Mouse (Mus musculus) cerebellum, adult 8-10 months (tissue): ENCODE results near the gene Cops9.

Source experiments
- DNase-seq: peaks from one replicate; pipeline ENCODE4 v3.0.0; 2022

Cops9 gene

DNA sequence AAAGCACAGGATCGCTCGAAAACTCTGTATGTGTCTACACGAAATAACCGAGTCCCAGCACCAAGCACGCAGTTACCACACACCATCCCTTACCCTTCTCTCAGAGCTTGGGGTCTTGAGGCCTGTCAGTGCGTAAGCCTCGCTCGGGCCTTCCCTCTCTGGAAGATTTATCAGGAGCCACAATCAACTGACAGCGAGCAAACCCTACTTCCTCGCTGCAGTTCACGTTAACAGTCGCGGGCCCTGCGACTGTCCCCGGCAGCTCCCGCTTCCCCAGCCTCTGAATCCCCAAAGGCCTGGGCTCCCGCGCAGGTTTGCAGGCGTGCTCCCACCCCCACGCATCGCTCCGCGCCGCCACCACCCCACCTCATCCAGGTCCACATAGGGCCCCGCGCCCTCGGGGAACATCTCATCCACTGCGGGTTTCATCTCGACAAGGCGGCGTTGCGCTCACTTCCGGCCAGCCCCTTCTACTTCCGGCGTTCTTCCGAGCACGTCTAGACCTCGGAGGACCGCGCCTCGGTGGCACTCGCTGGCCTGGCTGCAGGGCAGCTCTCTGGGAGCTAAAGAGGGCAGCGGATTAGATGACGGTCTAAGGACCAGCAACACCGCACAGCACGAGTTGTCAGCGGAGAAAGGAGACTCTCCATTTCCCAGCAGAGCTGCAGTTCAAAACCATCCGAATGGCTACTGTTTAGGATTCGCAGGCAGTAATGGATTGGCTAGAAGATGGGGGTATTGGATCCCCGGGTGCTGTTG, at the start of gene Cops9:
Gene Cops9, minus strand, starts transcription at position 472 of the 759 bp plus-strand sequence.
- peak; percentile 91 for DNase-seq

DNA sequence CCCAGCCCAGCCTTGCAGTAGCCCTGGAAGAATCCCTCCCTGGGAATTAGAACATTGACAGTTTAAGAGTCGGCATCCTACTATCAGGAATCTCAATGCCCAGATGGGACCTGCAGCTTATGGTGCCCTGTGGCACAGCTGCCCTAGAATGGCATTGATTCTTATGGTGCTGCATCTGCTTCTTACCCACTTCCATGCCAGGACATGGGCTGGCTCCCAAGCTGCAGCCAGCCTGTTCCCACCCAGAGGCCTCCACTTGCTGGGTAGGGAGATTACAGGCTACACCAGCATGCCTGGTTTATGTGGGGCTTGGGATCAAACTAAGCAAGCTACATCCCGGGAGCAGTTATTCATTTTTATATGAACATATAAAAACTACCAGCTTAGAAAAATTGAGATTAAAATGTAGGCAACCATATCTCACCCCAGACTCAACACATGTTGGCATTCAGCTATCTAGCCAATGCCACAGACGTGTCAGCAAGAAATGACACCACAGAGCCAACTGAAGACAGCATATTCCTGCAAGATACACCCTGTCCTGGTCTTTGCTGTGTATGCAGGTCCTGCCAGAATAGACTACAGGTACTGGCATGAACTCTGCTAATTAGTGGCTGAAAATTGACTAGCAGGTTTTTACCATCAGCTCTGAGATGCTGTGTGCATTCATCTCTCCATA, 49.5 kb upstream of the Cops9 start:
- no peak for DNase-seq

DNA sequence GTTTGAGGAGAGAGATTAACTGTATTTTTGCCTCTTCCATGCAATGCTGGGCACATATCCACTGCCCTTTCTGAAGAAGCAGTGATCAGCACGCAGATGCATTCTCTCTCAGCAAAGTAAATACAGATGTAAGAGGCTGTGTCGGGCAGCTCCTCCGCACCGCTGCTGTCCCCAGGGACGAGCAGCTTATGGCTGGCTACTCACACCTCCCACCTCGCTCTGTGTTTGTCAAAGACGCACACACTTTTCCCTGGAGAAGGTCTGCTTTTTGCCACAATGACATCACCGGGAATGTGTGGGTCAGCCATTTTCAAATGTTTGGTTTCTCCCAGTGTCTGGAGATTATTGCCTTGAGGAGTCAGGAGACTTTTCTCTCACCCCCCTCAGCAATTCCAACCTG, 45.2 kb upstream of the Cops9 start:
- no peak for DNase-seq

DNA sequence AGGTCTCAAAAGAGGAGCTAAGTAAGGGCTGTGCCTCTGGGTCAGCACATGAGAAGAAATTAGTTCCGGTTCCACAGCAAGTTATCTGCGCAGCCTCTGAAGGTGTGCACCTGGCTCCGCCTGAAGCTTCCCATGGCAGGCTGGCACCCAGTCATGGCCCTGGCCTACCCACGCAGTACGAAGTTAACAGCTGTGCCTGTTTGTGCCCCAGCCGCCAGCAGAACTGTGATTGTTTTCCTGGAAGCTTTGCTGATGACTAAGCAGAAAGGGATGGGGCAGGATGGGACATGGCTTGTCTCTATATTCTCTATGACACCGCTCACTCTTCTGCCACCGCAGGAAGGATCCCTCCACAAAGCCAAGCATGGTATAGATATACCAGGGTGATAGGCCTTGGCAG, 41.4 kb upstream of the Cops9 start:
- no peak for DNase-seq

DNA sequence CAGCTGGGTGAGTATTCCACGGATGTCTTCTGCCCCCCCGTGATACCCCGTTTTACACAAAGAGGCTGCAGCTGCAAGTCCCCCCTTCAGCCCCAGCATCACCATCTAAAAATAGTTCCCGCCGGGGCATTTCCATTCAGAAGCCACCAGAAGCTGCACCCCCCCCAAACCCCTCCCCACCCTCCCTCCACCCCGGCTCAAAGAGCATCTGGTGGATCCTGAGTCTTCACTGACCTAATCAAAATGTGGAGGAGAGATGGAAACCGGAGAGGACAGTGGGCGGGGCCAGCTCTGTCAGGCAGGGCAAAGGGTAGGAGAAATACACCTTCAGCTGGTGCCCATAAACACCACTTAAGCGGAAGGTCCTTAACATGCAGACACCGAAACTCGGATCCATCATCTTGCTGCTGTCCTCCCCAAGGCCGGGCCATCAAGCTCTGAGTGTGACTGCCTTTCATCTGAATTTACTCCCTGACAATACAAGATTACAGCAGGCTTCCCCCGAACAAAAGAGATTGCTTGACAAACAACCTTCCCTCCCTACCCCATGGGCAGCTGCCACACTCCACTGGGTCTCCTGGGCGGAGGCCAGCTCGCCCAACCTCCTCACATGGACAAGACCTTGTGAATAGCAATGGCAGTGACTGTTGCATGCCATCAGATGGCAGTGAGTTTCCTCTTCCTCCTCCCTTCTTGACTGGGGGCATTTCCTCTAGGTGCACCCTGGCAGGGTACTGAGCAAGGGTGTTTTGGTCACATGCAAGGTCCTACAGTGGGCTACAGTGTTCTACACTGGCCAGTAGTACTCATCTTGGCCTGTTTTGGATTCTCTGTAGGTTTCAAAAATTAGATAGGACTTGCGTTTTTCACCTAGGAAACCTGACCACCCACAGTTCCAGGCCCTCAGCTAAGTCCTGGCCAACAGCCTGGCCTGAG, 39.2 kb upstream of the Cops9 start:
- DNase-seq, result no peak

DNA sequence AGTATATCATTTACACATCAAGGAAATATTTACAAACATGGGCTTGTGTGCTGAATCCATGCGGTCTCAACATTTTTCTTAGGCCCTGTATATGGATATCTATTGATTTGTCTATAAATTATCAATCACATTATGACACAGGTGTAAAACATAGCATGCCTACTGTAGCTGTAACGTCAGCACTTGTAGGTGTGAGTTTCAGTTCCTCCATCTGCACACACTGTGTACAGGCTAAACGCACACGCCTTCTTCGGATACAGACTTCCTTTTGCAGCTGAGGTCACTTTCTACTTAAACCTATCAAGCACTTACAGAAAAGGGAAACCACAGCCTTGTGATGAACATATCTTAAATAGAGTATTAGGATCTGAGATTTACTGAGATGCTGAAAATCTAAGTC, 37.0 kb upstream of the Cops9 start:
- DNase-seq, result no peak

DNA sequence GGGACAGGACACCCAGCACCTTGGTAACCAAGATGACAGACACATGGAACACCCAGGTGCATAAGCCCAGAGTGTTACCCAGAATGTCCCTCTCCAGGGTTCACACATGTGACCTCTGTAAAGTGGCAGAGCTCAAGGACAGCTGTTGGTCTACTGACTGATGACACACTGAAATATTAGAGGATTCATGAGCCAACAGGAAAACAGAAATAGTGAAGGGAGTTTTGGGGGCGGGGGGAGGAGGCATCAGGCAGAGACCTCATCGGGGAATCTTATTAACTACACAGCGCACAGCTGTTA, 34.8 kb upstream of the Cops9 start:
- DNase-seq, result no peak

DNA sequence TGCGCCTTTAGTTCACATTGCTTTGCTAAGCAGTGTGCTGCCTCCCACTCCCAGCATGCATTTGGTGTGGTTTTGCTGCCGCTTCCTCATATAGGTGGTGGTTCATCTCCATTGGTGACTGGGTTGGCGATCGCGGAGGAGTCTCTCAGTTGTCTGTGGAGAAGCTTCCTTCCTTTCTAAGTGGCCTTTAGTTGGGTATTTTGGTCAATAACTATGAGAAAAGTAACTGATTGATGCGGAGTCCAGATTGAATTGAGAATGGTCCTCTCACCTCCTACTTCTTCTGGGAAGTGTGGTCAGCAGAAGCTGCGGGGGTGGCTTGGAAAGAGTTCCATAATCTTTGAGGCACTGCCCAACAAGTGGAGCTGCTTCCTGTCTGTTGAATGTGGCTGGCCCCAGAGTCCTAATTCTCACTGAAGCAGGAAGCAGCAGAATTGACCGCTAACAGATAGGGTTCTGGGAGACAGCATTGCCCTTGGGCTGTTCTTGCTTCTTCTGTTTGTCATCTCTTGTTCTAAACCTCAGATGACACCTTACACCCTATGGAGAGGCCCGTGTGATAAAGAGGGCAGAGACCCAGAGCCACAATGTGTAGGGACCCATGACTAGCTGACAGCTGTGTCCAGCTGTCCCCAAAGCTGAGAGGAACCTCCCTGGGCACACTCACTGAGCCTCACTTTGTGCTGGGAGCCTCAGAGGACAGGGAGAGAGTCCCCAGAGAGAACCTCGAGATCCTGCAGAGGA, 34.3 kb upstream of the Cops9 start:
- DNase-seq, result no peak

DNA sequence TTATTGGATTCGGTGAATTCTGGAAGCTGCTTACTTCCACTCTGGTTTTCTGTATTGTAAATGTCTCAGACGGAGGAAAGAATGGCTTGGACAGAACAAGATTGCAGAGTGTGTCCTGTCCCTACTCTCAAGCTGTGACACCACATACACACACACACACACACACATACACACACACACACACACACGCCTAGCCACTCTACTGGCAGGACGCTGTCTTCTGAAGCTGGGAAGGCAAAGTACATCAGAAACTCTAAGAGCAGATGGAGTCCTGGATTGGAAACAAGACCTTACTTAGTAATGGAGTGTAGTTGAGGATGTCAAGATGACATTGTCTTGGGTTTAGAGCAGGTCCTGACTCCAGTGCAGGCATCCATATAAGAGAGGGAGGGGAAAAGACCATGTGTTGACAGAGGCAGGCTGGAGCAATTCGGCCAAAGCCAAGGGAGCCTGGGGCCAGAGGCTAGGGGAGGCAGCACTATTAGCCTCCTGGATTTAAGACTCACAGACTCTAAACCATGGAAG, 31.5 kb upstream of the Cops9 start:
- DNase-seq, result no peak

DNA sequence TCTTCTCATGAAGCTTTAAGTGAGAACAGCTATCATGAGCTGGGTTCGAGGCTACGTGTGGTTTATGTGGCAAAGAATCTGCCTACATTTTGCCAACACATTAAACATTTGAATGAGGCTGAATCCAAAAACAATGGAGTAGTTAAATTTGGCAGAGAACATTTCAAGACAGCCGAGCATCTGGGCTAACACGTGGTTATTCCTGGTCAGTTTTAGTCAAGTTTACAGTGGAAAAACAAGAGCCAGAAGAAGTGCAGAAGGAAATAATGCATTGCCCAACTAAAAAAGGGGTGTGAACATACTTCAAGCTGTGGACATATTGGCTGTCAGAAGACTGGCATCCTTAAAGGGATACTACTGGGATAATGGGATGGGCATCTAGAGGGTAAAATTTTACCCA, 29.5 kb upstream of the Cops9 start:
- DNase-seq, result no peak

DNA sequence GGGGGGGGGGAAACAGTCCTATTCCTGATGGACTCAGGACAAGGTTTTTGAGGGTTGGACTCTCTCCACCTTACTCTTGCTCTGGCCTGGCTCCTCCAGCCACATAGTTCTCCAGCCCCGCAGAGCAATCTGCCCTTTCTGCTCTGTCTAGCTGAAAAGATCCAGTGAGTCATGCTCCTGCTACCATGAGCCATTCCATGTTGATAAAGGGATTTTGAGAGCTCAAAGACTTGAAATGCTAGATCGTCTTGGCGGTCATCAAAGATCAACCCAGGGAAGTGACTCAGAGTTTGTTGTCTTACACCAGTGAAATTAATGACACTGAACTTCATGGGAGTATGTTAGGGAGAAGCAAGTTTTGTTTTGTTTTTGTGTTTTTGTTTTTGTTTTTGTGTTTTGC, 27.6 kb upstream of the Cops9 start:
- DNase-seq, result no peak

DNA sequence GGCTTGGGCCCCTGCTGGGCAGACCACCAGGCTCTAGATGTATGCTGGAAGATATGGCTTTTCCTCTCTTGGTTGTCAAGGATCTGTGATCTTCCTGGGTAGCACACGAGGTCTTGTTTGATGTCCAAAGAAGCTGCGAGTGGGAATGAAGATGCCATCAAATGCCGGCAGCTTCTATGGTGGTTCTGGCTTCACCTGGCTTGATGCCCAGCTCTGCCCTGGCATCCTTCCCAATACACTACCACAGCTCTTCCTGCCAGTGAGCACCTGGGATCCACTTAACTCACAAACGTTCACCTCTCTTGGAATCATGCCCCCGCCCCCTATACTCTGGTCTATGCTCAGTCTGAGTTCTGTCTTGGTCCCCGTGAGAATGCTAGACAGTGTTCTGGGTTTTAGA, 25.3 kb upstream of the Cops9 start:
- DNase-seq, result peak; percentile 25

DNA sequence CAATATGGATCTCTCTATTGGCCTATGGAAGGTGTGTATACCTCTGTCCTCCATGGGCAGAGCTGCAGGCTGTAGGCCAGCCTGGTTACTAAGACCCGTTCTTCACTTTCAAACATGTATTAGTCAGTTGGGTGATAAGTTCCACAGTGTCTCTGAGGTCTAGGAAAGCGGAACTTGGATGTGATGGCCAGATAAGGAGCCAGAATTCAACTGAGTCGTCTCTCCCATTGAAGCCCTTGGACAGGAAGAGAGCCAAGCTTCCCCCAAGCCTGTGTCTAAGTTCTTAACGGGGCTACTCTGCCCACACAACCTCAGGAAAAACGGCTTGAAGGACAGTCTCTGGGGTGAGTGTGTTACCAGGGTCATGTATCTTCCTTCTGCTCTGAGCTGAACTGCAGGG, 17.6 kb upstream of the Cops9 start:
- no peak for DNase-seq

DNA sequence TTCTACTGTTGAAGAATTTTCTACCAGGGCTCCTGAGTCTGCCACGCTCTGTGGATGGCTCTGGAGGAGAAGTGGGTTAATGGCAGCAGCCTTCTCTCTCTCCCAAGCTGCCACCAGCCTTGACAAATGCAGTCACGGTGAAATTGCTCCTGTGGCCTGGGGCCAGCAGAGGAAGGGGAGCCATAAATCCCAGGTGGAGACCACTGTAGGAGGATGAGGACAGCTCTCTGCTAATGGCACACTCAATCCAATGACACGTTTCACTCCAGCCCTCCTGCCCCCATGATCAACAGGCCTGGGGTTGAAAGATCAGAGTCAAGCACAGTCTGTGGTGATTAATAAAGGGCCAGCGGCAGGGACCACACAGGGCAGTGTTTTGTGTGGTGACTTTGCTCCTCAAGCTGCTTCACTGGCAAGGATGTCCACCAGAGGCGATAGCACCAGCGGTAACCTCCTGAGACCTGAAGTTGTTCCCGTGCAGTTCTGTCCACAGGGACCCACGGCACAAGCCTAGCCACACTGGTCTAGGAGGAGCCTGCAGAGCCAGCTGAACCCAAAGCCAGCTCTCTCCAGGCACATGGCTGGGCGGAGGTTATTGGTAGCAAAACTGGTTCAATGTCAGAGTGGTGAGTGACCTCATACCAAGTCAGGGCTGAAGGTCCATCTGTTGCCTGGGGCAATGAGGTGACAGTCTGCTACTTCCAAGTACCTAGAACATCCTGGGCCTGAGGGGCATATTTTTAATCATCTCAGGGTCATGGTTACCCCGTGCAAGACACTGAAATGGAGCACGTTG, 15.4 kb upstream of the Cops9 start:
- no peak for DNase-seq

DNA sequence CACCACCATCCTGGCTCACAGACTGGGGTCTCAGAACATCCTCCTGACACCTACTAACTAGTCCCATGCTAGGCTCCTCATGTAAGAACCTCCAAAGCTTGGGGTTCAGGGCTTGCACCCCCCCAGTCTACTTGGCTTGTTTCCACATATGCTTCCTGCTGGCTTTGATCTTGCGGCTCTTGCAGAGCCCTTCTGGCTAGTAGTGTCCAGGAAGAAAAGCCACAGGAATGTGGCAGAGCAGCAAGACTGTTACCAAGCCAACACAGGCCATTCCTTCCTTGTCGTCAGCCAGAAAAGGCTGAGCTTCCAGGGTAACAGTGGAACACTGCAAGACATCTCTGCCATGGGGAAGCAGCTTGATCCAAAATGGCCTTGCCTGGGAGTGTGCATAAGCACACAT, 12.9 kb upstream of the Cops9 start:
- DNase-seq, result no peak

DNA sequence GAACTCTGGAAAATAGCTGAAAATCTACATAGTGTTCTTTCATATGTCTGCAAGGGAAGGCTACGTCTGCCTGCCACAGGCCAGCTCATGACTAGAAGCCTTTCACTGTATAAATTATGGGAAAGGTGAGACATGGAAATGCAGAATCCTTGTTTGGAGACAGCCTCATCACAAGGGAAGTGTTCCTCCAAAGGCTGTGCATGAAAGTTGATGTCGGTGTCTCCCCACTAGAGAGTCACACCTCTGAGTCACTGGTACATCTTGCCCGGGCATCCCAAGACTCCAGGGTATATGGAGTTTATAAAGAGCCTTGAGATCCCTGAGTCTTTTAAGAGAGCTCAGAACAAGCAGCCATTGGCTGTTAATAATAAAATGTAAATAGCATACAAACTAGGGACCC, 11.4 kb upstream of the Cops9 start:
- no peak for DNase-seq

DNA sequence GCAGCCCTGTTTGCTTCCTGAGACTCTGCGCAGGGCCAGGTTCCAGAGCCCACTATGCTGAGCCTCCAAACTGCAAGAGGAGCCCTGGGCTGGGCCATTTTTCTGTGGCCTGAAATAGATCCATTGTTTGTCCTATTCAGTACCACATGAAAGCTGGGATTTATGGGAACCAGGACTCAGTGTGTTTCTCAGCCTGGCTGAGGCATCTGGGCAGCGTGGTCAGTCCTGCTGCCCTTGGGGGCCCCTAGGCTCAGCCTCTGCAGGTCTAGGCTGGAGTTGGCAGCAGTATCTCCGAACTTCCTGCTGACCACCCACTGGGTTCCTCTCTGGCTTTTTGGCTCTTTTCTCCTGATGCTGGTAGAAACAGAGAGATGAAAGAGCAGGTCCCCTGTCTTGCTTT, 9.7 kb upstream of the Cops9 start:
- DNase-seq, result no peak

DNA sequence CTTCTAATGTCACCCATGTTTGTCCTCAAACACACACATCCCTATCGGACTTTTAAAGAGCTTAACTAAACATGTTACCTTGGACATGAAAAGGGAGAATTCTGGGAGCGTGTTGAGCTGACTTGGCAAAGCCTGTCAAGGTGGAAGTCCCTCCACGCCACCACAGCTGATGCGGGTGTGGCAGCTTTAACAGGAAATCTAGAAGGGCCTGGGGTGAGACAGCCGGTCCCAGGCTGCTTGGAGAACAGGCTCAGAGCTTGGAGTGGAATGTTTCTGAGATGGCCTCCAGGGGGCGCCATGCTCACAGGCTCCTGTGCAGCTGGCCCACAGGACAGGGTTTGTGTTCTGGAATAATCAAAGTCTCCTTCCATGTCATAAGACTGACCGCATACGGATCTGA, 6.9 kb upstream of the Cops9 start, which contains the start of gene Otos:
Gene Otos, minus strand, starts transcription at position 169 of the 400 bp plus-strand sequence.
- DNase-seq, result peak; percentile 68

DNA sequence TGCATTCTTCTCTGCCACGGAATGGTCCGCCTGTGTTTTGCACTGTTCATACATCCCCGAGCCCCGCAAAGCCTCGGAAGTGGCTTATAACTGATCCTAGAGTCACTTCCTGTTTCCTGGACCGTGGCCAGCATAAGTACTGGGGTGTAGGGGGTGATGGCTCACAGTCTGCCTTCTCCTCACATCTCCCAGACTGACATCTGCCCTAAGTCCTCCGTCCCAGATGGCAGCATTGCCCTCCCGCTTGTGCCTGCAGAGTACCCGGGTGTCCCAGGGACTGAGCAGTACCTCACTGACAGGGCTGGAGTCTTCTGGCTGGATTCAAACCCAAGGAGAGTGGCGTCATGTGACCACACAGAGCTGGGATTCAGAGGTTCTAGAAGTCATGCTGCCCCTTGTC, 6.4 kb upstream of the Cops9 start:
- DNase-seq, result no peak

DNA sequence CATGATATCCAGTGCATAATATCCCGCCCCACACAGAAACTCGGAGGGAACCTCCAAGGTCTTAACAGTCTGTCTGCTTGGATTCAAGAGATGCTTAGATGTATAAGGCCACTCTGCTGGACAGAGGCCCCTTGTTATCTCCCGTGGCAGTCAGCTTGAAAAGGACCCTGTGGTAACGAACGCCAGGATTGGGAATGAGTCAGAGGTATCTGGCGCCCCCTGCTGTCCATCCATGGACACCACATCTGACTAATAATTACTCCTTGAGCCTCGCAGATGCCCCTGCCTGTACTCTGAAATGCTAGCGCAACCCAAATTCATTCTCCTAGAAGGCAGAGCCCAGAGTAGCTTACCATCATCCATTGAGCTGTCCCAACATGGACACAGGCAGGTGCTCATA, 6.0 kb upstream of the Cops9 start:
- DNase-seq, result peak; percentile 77

DNA sequence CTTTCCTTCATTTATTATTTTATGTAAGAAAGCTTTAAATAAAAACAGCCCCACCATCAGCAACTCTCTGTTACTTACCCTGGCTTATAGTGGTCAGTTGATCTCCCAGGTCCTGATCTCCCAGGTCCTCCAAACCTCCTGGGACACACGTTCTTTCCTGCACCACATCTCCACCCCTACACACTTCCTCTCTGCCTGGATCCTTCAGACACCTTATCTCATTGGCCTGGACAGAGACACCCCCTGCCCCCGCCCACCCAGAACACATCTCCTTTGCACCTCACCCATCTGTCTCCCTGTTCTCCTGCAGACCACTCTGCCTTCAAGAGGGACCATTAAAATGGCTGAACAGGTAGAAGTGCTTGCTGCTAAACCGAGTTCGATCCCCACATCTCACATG, 5.2 kb upstream of the Cops9 start:
- DNase-seq, result no peak

DNA sequence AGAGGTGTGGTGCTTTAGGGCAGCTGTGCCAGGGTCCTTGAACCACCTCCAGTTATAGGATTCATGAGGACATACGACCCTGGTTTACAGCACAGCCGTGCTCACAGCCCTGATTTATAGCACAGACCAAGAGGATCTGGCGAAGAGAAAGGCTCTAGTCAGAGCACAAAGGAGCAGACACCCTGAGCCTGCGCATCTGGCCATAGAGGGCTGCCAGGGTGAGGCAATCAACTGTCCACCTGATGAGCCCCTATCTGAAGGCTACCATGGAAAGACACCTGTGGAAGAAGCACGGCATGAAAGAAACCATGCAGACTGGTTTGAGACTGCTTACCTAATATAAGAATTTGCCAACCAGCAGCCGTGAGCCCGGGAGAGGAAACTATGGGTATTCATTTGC, 4.8 kb upstream of the Cops9 start:
- DNase-seq, result no peak
